Mouse (Mus musculus): Measurements from ENCODE around the gene Nudt13.
"Not testable (repeated sequence)": the region's sequence is repeated elsewhere in the genome, so short reads cannot be mapped to it uniquely, and the experiment has no call there.

Nudt13 gene

GRCm38 (mm10) chr14:20294117-20294892 is at the start of gene Nudt13:
Gene Nudt13, plus strand, starts transcription at chr14:20294697.
- DNase-seq (ENCODE audit: extremely low read depth, low read depth) = peak; percentile 93

- no peak for DNase-seq (ENCODE audit: extremely low read depth, low read depth)
Observed at GRCm38 (mm10) chr14:20245318-20245717, 49.2 kb upstream of the Nudt13 start.

GRCm38 (mm10) chr14:20245861-20246260 is 48.6 kb upstream of the Nudt13 start:
- no peak for DNase-seq (ENCODE audit: extremely low read depth, low read depth)

GRCm38 (mm10) chr14:20246811-20247266 is 47.7 kb upstream of the Nudt13 start:
- DNase-seq (ENCODE audit: extremely low read depth, low read depth) = no peak

- no peak for DNase-seq (ENCODE audit: extremely low read depth, low read depth)
Observed at GRCm38 (mm10) chr14:20248001-20248400, 46.5 kb upstream of the Nudt13 start.

GRCm38 (mm10) chr14:20250237-20251171 is 44.0 kb upstream of the Nudt13 start:
- DNase-seq (ENCODE audit: extremely low read depth, low read depth) = no peak

GRCm38 (mm10) chr14:20258185-20259113 is 36.0 kb upstream of the Nudt13 start:
- peak; percentile 17 for DNase-seq (ENCODE audit: extremely low read depth, low read depth)

- DNase-seq (ENCODE audit: extremely low read depth, low read depth) = no peak
Observed at GRCm38 (mm10) chr14:20262346-20262745, 32.2 kb upstream of the Nudt13 start.

GRCm38 (mm10) chr14:20268421-20268820 is 26.1 kb upstream of the Nudt13 start:
- DNase-seq (ENCODE audit: extremely low read depth, low read depth) = no peak

GRCm38 (mm10) chr14:20269082-20269809 is 25.3 kb upstream of the Nudt13 start, which contains the start of gene Kcnk16:
Gene Kcnk16, minus strand, starts transcription at chr14:20269199.
- no peak for DNase-seq (ENCODE audit: extremely low read depth, low read depth)

GRCm38 (mm10) chr14:20291391-20291790 is 3.1 kb upstream of the Nudt13 start:
- DNase-seq (ENCODE audit: extremely low read depth, low read depth) = no peak

GRCm38 (mm10) chr14:20294947-20295346 is 450 bp downstream of the Nudt13 start:
- DNase-seq (ENCODE audit: extremely low read depth, low read depth) = no peak

GRCm38 (mm10) chr14:20297616-20298015 is 3.1 kb downstream of the Nudt13 start:
- no peak for DNase-seq (ENCODE audit: extremely low read depth, low read depth)

GRCm38 (mm10) chr14:20298131-20298530 is 3.6 kb downstream of the Nudt13 start:
- no peak for DNase-seq (ENCODE audit: extremely low read depth, low read depth)

- not testable (repeated sequence) for DNase-seq (ENCODE audit: extremely low read depth, low read depth)
Observed at GRCm38 (mm10) chr14:20305085-20305484, 10.6 kb downstream of the Nudt13 start.

- DNase-seq (ENCODE audit: extremely low read depth, low read depth) = no peak
Observed at GRCm38 (mm10) chr14:20315137-20315536, 20.6 kb downstream of the Nudt13 start.

GRCm38 (mm10) chr14:20319420-20319819 is 24.9 kb downstream of the Nudt13 start:
- DNase-seq (ENCODE audit: extremely low read depth, low read depth) = peak; percentile 11

- no peak for DNase-seq (ENCODE audit: extremely low read depth, low read depth)
Observed at GRCm38 (mm10) chr14:20324196-20324595, 29.7 kb downstream of the Nudt13 start.

GRCm38 (mm10) chr14:20328474-20328873 is 34.0 kb downstream of the Nudt13 start:
- no peak for DNase-seq (ENCODE audit: extremely low read depth, low read depth)

GRCm38 (mm10) chr14:20331316-20331715 is 36.8 kb downstream of the Nudt13 start:
- no peak for DNase-seq (ENCODE audit: extremely low read depth, low read depth)

Measured in MEL-GATA-1-ER (cell line).